Mouse (Mus musculus): Measurements from ENCODE around the gene Mdm2. TPM values are rescaled to one million over a fixed set of nuclear protein-coding genes. Genes with fewer than 3 reads are reported as not detected.

The Mdm2 gene
- polyA plus RNA-seq, 1 experiment = 36.0 TPM

- no peaks in the 10 kb centered on the region for H3K27me3 ChIP-seq (ENCODE audit: control insufficient read depth, insufficient read depth, insufficient read length)
- H3K79me3 ChIP-seq (ENCODE audit: low read depth) = no peaks in the 10 kb centered on the region
Observed at GRCm38 (mm10) chr10:117728574-117728973, 18.0 kb upstream of the Mdm2 start.

GRCm38 (mm10) chr10:117727518-117728110, 17.1 kb upstream of the Mdm2 start:
- TF ChIP-seq USF1 (IDR thresholded peaks at IDR 0.05; ENCODE audit: low read depth) = no peak
- TF ChIP-seq MYOG (IDR thresholded peaks at IDR 0.05; ENCODE audit: control insufficient read depth, extremely low read depth, insufficient read length) = no peak
- no peak for TF ChIP-seq CEBPB (IDR thresholded peaks at IDR 0.05; ENCODE audit: low read depth)
- TF ChIP-seq FOSL1 (IDR thresholded peaks at IDR 0.05; ENCODE audit: insufficient read depth, low read length, poor library complexity, severe bottlenecking) = no peak
- no peak for TF ChIP-seq MAX (IDR thresholded peaks at IDR 0.05)
- TF ChIP-seq CTCF (IDR thresholded peaks at IDR 0.05; ENCODE audit: control insufficient read depth, insufficient read depth, insufficient read length) = no peak
- H3K36me3 ChIP-seq (ENCODE audit: control insufficient read depth, insufficient read depth) = no peaks in the 10 kb centered on the region
- no peak overlapping the region for H3K4me3 ChIP-seq (ENCODE audit: insufficient read depth, poor library complexity, severe bottlenecking)
- H3K27me3 ChIP-seq (ENCODE audit: control insufficient read depth, insufficient read depth, insufficient read length) = no peaks in the 10 kb centered on the region
- no peaks in the 10 kb centered on the region for H3K79me2 ChIP-seq (ENCODE audit: control insufficient read depth, insufficient read depth)
- H3K79me3 ChIP-seq (ENCODE audit: low read depth) = no peaks in the 10 kb centered on the region
- H3ac ChIP-seq (ENCODE audit: control insufficient read depth, insufficient read length, low read depth) = no peak overlapping the region

More at GRCm38 (mm10) chr10:117728574-117728973, 18.0 kb upstream of the Mdm2 start:
- no peaks in the 10 kb centered on the region for H3K36me3 ChIP-seq (ENCODE audit: control insufficient read depth, insufficient read depth)
- H3ac ChIP-seq (ENCODE audit: control insufficient read depth, insufficient read length, low read depth) = no peak overlapping the region
- H3K79me2 ChIP-seq (ENCODE audit: control insufficient read depth, insufficient read depth) = no peaks in the 10 kb centered on the region
- TF ChIP-seq MAX (IDR thresholded peaks at IDR 0.05) (no peak), USF1 (IDR thresholded peaks at IDR 0.05; ENCODE audit: low read depth) (no peak), CTCF (IDR thresholded peaks at IDR 0.05; ENCODE audit: control insufficient read depth, insufficient read depth, insufficient read length) (no peak)
- no peak overlapping the region for H3K4me3 ChIP-seq (ENCODE audit: insufficient read depth, poor library complexity, severe bottlenecking)

- no peaks in the 10 kb centered on the region for H3K36me3 ChIP-seq (ENCODE audit: control insufficient read depth, insufficient read depth)
- no peak overlapping the region for H3K4me3 ChIP-seq (ENCODE audit: insufficient read depth, poor library complexity, severe bottlenecking)
- no peaks in the 10 kb centered on the region for H3K27me3 ChIP-seq (ENCODE audit: control insufficient read depth, insufficient read depth, insufficient read length)
- no peaks in the 10 kb centered on the region for H3K79me3 ChIP-seq (ENCODE audit: low read depth)
- no peak overlapping the region for H3ac ChIP-seq (ENCODE audit: control insufficient read depth, insufficient read length, low read depth)
- TF ChIP-seq MYOD1 (IDR thresholded peaks at IDR 0.05; ENCODE audit: control insufficient read depth, insufficient read length, low read depth) = no peak
- no peak for TF ChIP-seq CTCF (IDR thresholded peaks at IDR 0.05; ENCODE audit: control insufficient read depth, insufficient read depth, insufficient read length)
- no peak for TF ChIP-seq CEBPB (IDR thresholded peaks at IDR 0.05; ENCODE audit: low read depth)
- no peaks in the 10 kb centered on the region for H3K79me2 ChIP-seq (ENCODE audit: control insufficient read depth, insufficient read depth)
Observed at GRCm38 (mm10) chr10:117726888-117727385, 16.4 kb upstream of the Mdm2 start.

- Histone ChIP-seq H3K79me2 (ENCODE audit: control insufficient read depth, insufficient read depth) (no peaks in the 10 kb centered on the region), H3K36me3 (ENCODE audit: control insufficient read depth, insufficient read depth) (no peaks in the 10 kb centered on the region), H3K27me3 (ENCODE audit: control insufficient read depth, insufficient read depth, insufficient read length) (no peaks in the 10 kb centered on the region), H3K4me3 (ENCODE audit: insufficient read depth, poor library complexity, severe bottlenecking) (no peak overlapping the region), H3ac (ENCODE audit: control insufficient read depth, insufficient read length, low read depth) (no peak overlapping the region), H3K79me3 (ENCODE audit: low read depth) (no peaks in the 10 kb centered on the region)
- no peak for TF ChIP-seq CEBPB (IDR thresholded peaks at IDR 0.05; ENCODE audit: low read depth)
Observed at GRCm38 (mm10) chr10:117726350-117726749, 15.8 kb upstream of the Mdm2 start.

- Histone ChIP-seq H3K79me2 (ENCODE audit: control insufficient read depth, insufficient read depth) (no peaks in the 10 kb centered on the region), H3K27me3 (ENCODE audit: control insufficient read depth, insufficient read depth, insufficient read length) (no peaks in the 10 kb centered on the region), H3K36me3 (ENCODE audit: control insufficient read depth, insufficient read depth) (no peaks in the 10 kb centered on the region), H3ac (ENCODE audit: control insufficient read depth, insufficient read length, low read depth) (no peak overlapping the region), H3K79me3 (ENCODE audit: low read depth) (no peaks in the 10 kb centered on the region), H3K4me3 (ENCODE audit: insufficient read depth, poor library complexity, severe bottlenecking) (no peak overlapping the region)
- TF ChIP-seq USF1 (IDR thresholded peaks at IDR 0.05; ENCODE audit: low read depth) = no peak
- TF ChIP-seq MAX (IDR thresholded peaks at IDR 0.05) = no peak
- no peak for TF ChIP-seq FOSL1 (IDR thresholded peaks at IDR 0.05; ENCODE audit: insufficient read depth, low read length, poor library complexity, severe bottlenecking)
- no peak for TF ChIP-seq CEBPB (IDR thresholded peaks at IDR 0.05; ENCODE audit: low read depth)
- no peak for TF ChIP-seq MYOD1 (IDR thresholded peaks at IDR 0.05; ENCODE audit: control insufficient read depth, insufficient read length, low read depth)
- TF ChIP-seq CTCF (IDR thresholded peaks at IDR 0.05; ENCODE audit: control insufficient read depth, insufficient read depth, insufficient read length) = no peak
- TF ChIP-seq MYOG (IDR thresholded peaks at IDR 0.05; ENCODE audit: control insufficient read depth, extremely low read depth, insufficient read length) = no peak
Observed at GRCm38 (mm10) chr10:117725671-117726070, 15.1 kb upstream of the Mdm2 start.

GRCm38 (mm10) chr10:117724804-117725361, 14.3 kb upstream of the Mdm2 start:
- Histone ChIP-seq H3K79me3 (ENCODE audit: low read depth) (no peaks in the 10 kb centered on the region), H3K4me3 (ENCODE audit: insufficient read depth, poor library complexity, severe bottlenecking) (no peak overlapping the region), H3ac (ENCODE audit: control insufficient read depth, insufficient read length, low read depth) (no peak overlapping the region), H3K79me2 (ENCODE audit: control insufficient read depth, insufficient read depth) (no peaks in the 10 kb centered on the region), H3K36me3 (ENCODE audit: control insufficient read depth, insufficient read depth) (no peaks in the 10 kb centered on the region), H3K27me3 (ENCODE audit: control insufficient read depth, insufficient read depth, insufficient read length) (no peaks in the 10 kb centered on the region)
- TF ChIP-seq MYOD1 (IDR thresholded peaks at IDR 0.05; ENCODE audit: control insufficient read depth, insufficient read length, low read depth) (no peak), CEBPB (IDR thresholded peaks at IDR 0.05; ENCODE audit: low read depth) (no peak), MAX (IDR thresholded peaks at IDR 0.05) (no peak), FOSL1 (IDR thresholded peaks at IDR 0.05; ENCODE audit: insufficient read depth, low read length, poor library complexity, severe bottlenecking) (no peak), USF1 (IDR thresholded peaks at IDR 0.05; ENCODE audit: low read depth) (no peak), CTCF (IDR thresholded peaks at IDR 0.05; ENCODE audit: control insufficient read depth, insufficient read depth, insufficient read length) (no peak), MYOG (IDR thresholded peaks at IDR 0.05; ENCODE audit: control insufficient read depth, extremely low read depth, insufficient read length) (no peak)

All from C2C12 (cell line).